Comparison of ENCODE assay signal across 9 mouse cellular contexts in the genomic region with DNA sequence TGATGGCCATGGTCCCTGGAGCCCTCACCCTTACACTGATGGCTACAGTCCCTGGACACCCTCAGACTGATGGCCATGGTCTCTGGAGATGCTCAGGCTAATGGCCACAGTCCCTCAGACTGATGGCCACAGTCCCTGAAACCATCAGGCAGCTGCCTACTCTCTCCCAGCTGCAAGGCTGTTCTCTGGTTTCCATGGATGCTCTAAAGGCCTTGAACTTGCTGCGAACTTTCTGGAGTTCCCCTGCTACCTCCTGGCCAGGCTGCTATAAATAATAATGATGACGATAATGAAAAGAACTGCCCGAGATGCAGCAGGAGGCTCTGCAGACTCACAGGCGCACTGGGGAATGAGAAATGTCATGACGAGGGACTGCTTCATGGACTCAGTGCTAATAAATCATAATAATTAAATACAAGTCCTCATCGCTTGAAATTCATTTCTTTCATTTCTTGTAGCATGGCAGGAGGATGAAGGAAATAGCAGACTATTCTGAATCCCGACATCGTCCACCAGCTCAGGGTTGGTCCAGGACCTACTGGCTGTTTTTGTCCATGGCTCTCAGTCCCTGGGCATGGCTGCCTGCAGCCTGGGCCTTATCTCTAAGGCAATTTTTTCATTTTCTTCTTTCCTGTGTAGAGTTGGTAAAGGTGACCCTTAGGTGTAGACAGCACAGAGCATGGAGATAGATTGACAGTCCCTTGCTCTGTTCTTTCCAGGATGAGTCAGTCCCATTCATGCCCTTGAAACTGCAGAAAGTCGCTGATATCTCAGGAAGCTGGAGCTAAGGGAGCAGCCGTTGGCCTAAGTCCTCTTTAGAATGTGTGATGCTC.
A peak's percentile ranks its signal among the peaks of the same experiment; 100 is the strongest.
DNase-seq lines count a peak whose midpoint lies in the region; ATAC-seq and TF ChIP-seq lines count a peak whose summit lies in the region.
"Had no signal": no experiment of that assay in that cellular context is flagged by ENCODE, and none has a peak within 500 bp of the region (broad histone marks: within the 10 kb centered on the region; RNA-seq: fewer than 3 reads in every experiment).

No protein-coding gene starts in this region.

- H3K27ac ChIP-seq in lung, embryonic 14.5 days (ENCODE audit: low read depth) = peak overlapping the region; percentile 33; the same call in 1 of the 2 replicates
- H3K27ac ChIP-seq in heart, embryonic 11.5 days (ENCODE audit: low read depth, low read length) = no peak overlapping the region
- H3K27ac ChIP-seq in neural tube, embryonic 13.5 days (replicated peaks) = peak overlapping the region; percentile 34; the same call in 1 of the 2 replicates
- H3K27ac ChIP-seq: liver, embryonic 12.5 days had no signal

- H3K9me3 ChIP-seq in lung, embryonic 14.5 days (ENCODE audit: low read depth, low read length) = no peaks in the 10 kb centered on the region
- no peaks in the 10 kb centered on the region for H3K9me3 ChIP-seq in heart, embryonic 11.5 days (replicated peaks; ENCODE audit: control insufficient read depth, low read length)
- H3K9me3 ChIP-seq in neural tube, embryonic 13.5 days = no peaks in the 10 kb centered on the region
- H3K9me3 ChIP-seq: liver, embryonic 12.5 days had no signal

- TF ChIP-seq CTCF in lung, embryonic 14.5 days (IDR thresholded peaks at IDR 0.05; ENCODE audit: low read depth) = no peak
- no peak for TF ChIP-seq CTCF in lung, adult 2 months (IDR thresholded peaks at IDR 0.05; ENCODE audit: insufficient read depth, low read length)

- peak; percentile 62 for ATAC-seq in lung, embryonic 14.5 days (ENCODE audit: insufficient read depth)
- ATAC-seq in heart, embryonic 11.5 days (replicated peaks; ENCODE audit: insufficient number of reproducible peaks, low FRiP score, low TSS enrichment) = 0 out of 2 replicates have a peak, but pooled peaks have one; percentile 23
- ATAC-seq in neural tube, embryonic 13.5 days (ENCODE audit: low read depth) = peak; percentile 80
- no peak for ATAC-seq in megakaryocyte progenitor cell, adult 5-6 weeks (replicated peaks; ENCODE audit: poor library complexity)
- ATAC-seq: liver, embryonic 12.5 days had no signal

- WGBS in lung, embryonic 14.5 days = 43% methylated on average over 10 of the region's 10 CpGs
- 48% methylated on average over 10 of the region's 10 CpGs for WGBS in heart, embryonic 11.5 days (ENCODE audit: insufficient replicate concordance)
- WGBS in neural tube, embryonic 13.5 days = 45% methylated on average over 10 of the region's 10 CpGs
- 57% methylated on average over 10 of the region's 10 CpGs for WGBS in lung, adult 2 months

- H3K36me3 ChIP-seq in lung, embryonic 14.5 days (ENCODE audit: insufficient read depth) = no peaks in the 10 kb centered on the region
- no peaks in the 10 kb centered on the region for H3K36me3 ChIP-seq in heart, embryonic 11.5 days (ENCODE audit: control insufficient read depth, insufficient read depth, low read length)
- H3K36me3 ChIP-seq in neural tube, embryonic 13.5 days = no peaks in the 10 kb centered on the region
- H3K36me3 ChIP-seq: liver, embryonic 12.5 days had no signal

- H3K27me3 ChIP-seq in lung, embryonic 14.5 days (ENCODE audit: insufficient read depth, low read length) = no peaks in the 10 kb centered on the region
- H3K27me3 ChIP-seq in heart, embryonic 11.5 days (ENCODE audit: control insufficient read depth, insufficient read depth, low read length) = no peaks in the 10 kb centered on the region
- H3K27me3 ChIP-seq in neural tube, embryonic 13.5 days = no peaks in the 10 kb centered on the region
- H3K27me3 ChIP-seq: liver, embryonic 12.5 days had no signal

- H3K9ac ChIP-seq in lung, embryonic 14.5 days = no peak overlapping the region
- H3K9ac ChIP-seq in heart, embryonic 11.5 days (ENCODE audit: low read depth, low read length) = no peak overlapping the region
- no peak overlapping the region for H3K9ac ChIP-seq in neural tube, embryonic 13.5 days
- H3K9ac ChIP-seq: liver, embryonic 12.5 days had no signal

- H3K4me3 ChIP-seq in lung, embryonic 14.5 days (ENCODE audit: low read depth, low read length) = no peak overlapping the region
- H3K4me3 ChIP-seq in heart, embryonic 11.5 days (ENCODE audit: low read depth, low read length) = no peak overlapping the region
- no peak overlapping the region for H3K4me3 ChIP-seq in neural tube, embryonic 13.5 days
- H3K4me3 ChIP-seq in lung, adult 2 months (replicated peaks; ENCODE audit: extremely low read depth, low read depth, low read length) = no peak overlapping the region
- H3K4me3 ChIP-seq: liver, embryonic 12.5 days had no signal

- H3K4me1 ChIP-seq in lung, embryonic 14.5 days (ENCODE audit: insufficient read depth) = peaks cover 2% of the 10 kb centered on the region; the same call in 1 of the 2 replicates
- H3K4me1 ChIP-seq in heart, embryonic 11.5 days (ENCODE audit: control insufficient read depth, insufficient read depth, low read length) = peaks cover 19% of the 10 kb centered on the region
- peaks cover 22% of the 10 kb centered on the region for H3K4me1 ChIP-seq in neural tube, embryonic 13.5 days (replicated peaks)
- no peaks in the 10 kb centered on the region for H3K4me1 ChIP-seq in lung, adult 2 months (ENCODE audit: control insufficient read depth, insufficient read depth, low read length)
- H3K4me1 ChIP-seq: liver, embryonic 12.5 days had no signal

- no peak for TF ChIP-seq POLR2A in lung, adult 2 months (IDR thresholded peaks at IDR 0.05; ENCODE audit: borderline replicate concordance, extremely low read depth, low read depth, low read length)

- H3K4me2 ChIP-seq in lung, embryonic 14.5 days = no peak overlapping the region
- H3K4me2 ChIP-seq in heart, embryonic 11.5 days = no peak overlapping the region
- H3K4me2 ChIP-seq in neural tube, embryonic 13.5 days = no peak overlapping the region
- H3K4me2 ChIP-seq: liver, embryonic 12.5 days had no signal

- DNase-seq in lung, embryonic 14.5 days = peak; percentile 30
- no peak for DNase-seq in lung, postnatal 14 days
- peak; percentile 19 to 45 for DNase-seq in kidney, adult 8-10 months
- DNase-seq in spleen, postnatal 14 days (ENCODE audit: low spot score in 2 of 2) = no peak
- DNase-seq in lung, adult 2 months = no peak

Comparison
In these comparisons a context has a peak if more than half of its experiments do, and no peak if none do; other contexts are left out.
1. DNase-seq: peak in lung, embryonic 14.5 days (single experiment) and kidney, adult 8-10 months (2 of 2); none in lung, postnatal 14 days (single experiment), spleen, postnatal 14 days (0 of 2) and lung, adult 2 months (single experiment).